Mouse (Mus musculus) liver, postnatal 0 days (tissue): ENCODE data around the gene Jmjd6.
A peak's percentile ranks its signal among the peaks of the same experiment; 100 is the strongest.

Experiments
- CTCF ChIP-seq: sonication (generic); IDR thresholded peaks from 2 replicates; pipeline ENCODE4 v1.5.1; 2016; ENCODE audit warnings: antibody characterized with exemption, low read depth
- EP300 ChIP-seq: IDR thresholded peaks from 2 replicates; pipeline ENCODE4 v1.6.1; 2016; ENCODE audit warnings: antibody characterized with exemption, low read depth, mild to moderate bottlenecking

GRCm38 (mm10) chr11:116852891-116853511 lies 9.8 kb upstream of the Jmjd6 start, which contains the start of gene Srsf2:
- TF ChIP-seq CTCF (no peak), EP300 (peak; percentile 36)
